Mouse (Mus musculus) embryonic facial prominence, embryonic 11.5 days (tissue): ENCODE measurements around the gene Mrpl54. TPM values are rescaled to one million over a fixed set of nuclear protein-coding genes. Genes with fewer than 3 reads are reported as not detected.

ENCODE experiments used
- microRNA-seq: library from miRNA; unstranded; fragments of <30 nt; microRNA quantifications from one replicate; pipeline ENCODE4, GENCODE M21; 2016; ENCODE audit warnings: borderline number of aligned reads
- polyA plus RNA-seq: library from polyadenylated mRNA; unstranded; fragments of >200 nt; fragmentation: Nextera tagmentation; extraction: Ambion mirVana; gene quantifications from 2 replicates; pipeline ENCODE4 v1.2.1, GENCODE M21; 2014

Mrpl54 gene
- polyA plus RNA-seq, 1 experiment from 2014 or later, result 203 TPM

Small RNA genes within 50 kb of the gene (microRNA-seq; reads per million reads assigned to microRNA genes)
- 23.0 reads per million, percentile 23 among the genes with 10 or more reads in this experiment for gene Mir3057

Other genes starting within 250 kb of the Mrpl54 start
- 1.3 and 1.4 TPM in 2 replicates for gene Diras1, start 241.3 kb downstream of the Mrpl54 start, polyA plus RNA-seq
- gene Slc39a3, start 229.5 kb downstream of the Mrpl54 start, polyA plus RNA-seq, result 6.7 and 7.2 TPM in 2 replicates
- gene Sgta, start 206.8 kb downstream of the Mrpl54 start, polyA plus RNA-seq, result 193 and 218 TPM in 2 replicates
- gene Thop1, start 196.9 kb downstream of the Mrpl54 start, polyA plus RNA-seq, result 56.0 and 56.3 TPM in 2 replicates
- 0.08 TPM in 2 replicates for gene Creb3l3, start 168.1 kb downstream of the Mrpl54 start, polyA plus RNA-seq
- 191 and 192 TPM in 2 replicates for gene Map2k2, start 161.0 kb downstream of the Mrpl54 start, polyA plus RNA-seq
- gene Zbtb7a, start 131.7 kb downstream of the Mrpl54 start, polyA plus RNA-seq, result 4.9 and 5.5 TPM in 2 replicates
- gene Pias4, start 99.0 kb downstream of the Mrpl54 start, polyA plus RNA-seq, result 36.1 and 46.5 TPM in 2 replicates
- gene Eef2, start 90.3 kb downstream of the Mrpl54 start, polyA plus RNA-seq, result 417 and 424 TPM in 2 replicates
- gene Dapk3, start 83.9 kb downstream of the Mrpl54 start, polyA plus RNA-seq, result 47.4 and 49.4 TPM in 2 replicates
- gene 4930442H23Rik, start 83.1 kb downstream of the Mrpl54 start, polyA plus RNA-seq, result not detected in 2 replicates
- not detected in 2 replicates for gene Nmrk2, start 64.9 kb downstream of the Mrpl54 start, polyA plus RNA-seq
- 4.1 and 5.3 TPM in 2 replicates for gene Atcay, start 36.1 kb downstream of the Mrpl54 start, polyA plus RNA-seq
- gene Zfr2, start 33.8 kb downstream of the Mrpl54 start, polyA plus RNA-seq, result 2.5 and 2.8 TPM in 2 replicates
- gene Matk, start 14.0 kb downstream of the Mrpl54 start, polyA plus RNA-seq, result 2.6 and 4.0 TPM in 2 replicates
- 35.3 and 41.3 TPM in 2 replicates for gene Apba3, start within 50 bp of the Mrpl54 start, polyA plus RNA-seq
- gene Tjp3, start 24.6 kb upstream of the Mrpl54 start, polyA plus RNA-seq, result 2.5 and 3.3 TPM in 2 replicates
- gene Pip5k1c, start 26.0 kb upstream of the Mrpl54 start, polyA plus RNA-seq, result 41.5 and 46.6 TPM in 2 replicates
- gene Cactin, start 54.2 kb upstream of the Mrpl54 start, polyA plus RNA-seq, result 30.1 and 30.5 TPM in 2 replicates
- 1.4 and 2.1 TPM in 2 replicates for gene Tbxa2r, start 61.8 kb upstream of the Mrpl54 start, polyA plus RNA-seq
- not detected in 2 replicates for gene Gipc3, start 76.3 kb upstream of the Mrpl54 start, polyA plus RNA-seq
- gene Hmg20b, start 83.5 kb upstream of the Mrpl54 start, polyA plus RNA-seq, result 97.9 and 103 TPM in 2 replicates
- 3.4 and 4.0 TPM in 2 replicates for gene Mfsd12, start 90.6 kb upstream of the Mrpl54 start, polyA plus RNA-seq
- gene 4930404N11Rik, start 98.9 kb upstream of the Mrpl54 start, polyA plus RNA-seq, result not detected in 2 replicates
- gene Fzr1, start 111.6 kb upstream of the Mrpl54 start, polyA plus RNA-seq, result 92.1 and 95.0 TPM in 2 replicates
- 45.0 and 52.5 TPM in 2 replicates for gene Dohh, start 117.5 kb upstream of the Mrpl54 start, polyA plus RNA-seq
- 2.5 and 4.1 TPM in 2 replicates for gene Gm48551, start 117.5 kb upstream of the Mrpl54 start, polyA plus RNA-seq
- gene Gm48552, start 122.1 kb upstream of the Mrpl54 start, polyA plus RNA-seq, result 0.63 TPM in 1 of 2 replicates, not detected in the other
- gene Smim24, start 126.1 kb upstream of the Mrpl54 start, polyA plus RNA-seq, result 3.4 and 4.1 TPM in 2 replicates
- gene Nfic, start 188.7 kb upstream of the Mrpl54 start, polyA plus RNA-seq, result 13.1 and 16.1 TPM in 2 replicates
- gene Celf5, start 215.8 kb upstream of the Mrpl54 start, polyA plus RNA-seq, result 2.5 and 2.7 TPM in 2 replicates
- 31.9 and 44.2 TPM in 2 replicates for gene Ncln, start 229.5 kb upstream of the Mrpl54 start, polyA plus RNA-seq
- 0.20 and 0.31 TPM in 2 replicates for gene S1pr4, start 233.2 kb upstream of the Mrpl54 start, polyA plus RNA-seq